Mouse (Mus musculus) limb, embryonic 15.5 days (tissue): Measurements from ENCODE around the gene Trim2. TPM values are rescaled to one million over a fixed set of nuclear protein-coding genes. Genes with fewer than 3 reads are reported as not detected.

Experiments used
- ATAC-seq: fragments of 200-750 bp; cut with Nextera tagmentation; 2 replicates; pipeline ENCODE4 v1.8.0; 2017; ENCODE audit warnings: low read depth, moderate TSS enrichment; ENCODE audit not compliant: insufficient number of reproducible peaks, low FRiP score, low TSS enrichment
- H3K27ac ChIP-seq: fragments of 300-500 bp; sonication (generic); 2 replicates; pipeline ENCODE4 v1.5.1; 2015; ENCODE audit warnings: moderate library complexity, mild to moderate bottlenecking, inconsistent platforms
- H3K27me3 ChIP-seq: fragments of 300-500 bp; sonication (generic); 2 replicates; pipeline ENCODE4 v1.6.1; 2015; ENCODE audit warnings: inconsistent platforms
- H3K36me3 ChIP-seq: fragments of 300-500 bp; sonication (generic); 2 replicates; pipeline ENCODE4 v1.6.1; 2015; ENCODE audit warnings: inconsistent platforms
- H3K4me1 ChIP-seq: fragments of 300-500 bp; sonication (generic); 2 replicates; pipeline ENCODE4 v1.6.1; 2015; ENCODE audit warnings: inconsistent platforms
- H3K4me2 ChIP-seq: fragments of 300-500 bp; sonication (generic); 2 replicates; pipeline ENCODE4 v1.6.1; 2015; ENCODE audit warnings: mild to moderate bottlenecking, inconsistent platforms
- H3K4me3 ChIP-seq: fragments of 300-500 bp; sonication (generic); 2 replicates; pipeline ENCODE4 v1.5.1; 2015; ENCODE audit warnings: mild to moderate bottlenecking, inconsistent platforms
- H3K9ac ChIP-seq: fragments of 300-500 bp; sonication (generic); 2 replicates; pipeline ENCODE4 v1.6.1; 2015; ENCODE audit warnings: inconsistent platforms
- H3K9me3 ChIP-seq: fragments of 300-500 bp; sonication (generic); 2 replicates; pipeline ENCODE4 v1.6.1; 2016; ENCODE audit warnings: inconsistent platforms
- WGBS: fragments of 180-500 bp; shearing (Covaris S2); methylation state at CpG from one replicate; pipeline ENCODE4 v1.1.7; 2015; 5-methylcytosine and 5-hydroxymethylcytosine counted together
- polyA plus RNA-seq: library from polyadenylated mRNA; unstranded; fragments of >200 nt; fragmentation: Nextera tagmentation; extraction: Ambion mirVana; gene quantifications from 2 replicates; pipeline ENCODE4 v1.2.1, GENCODE M21; 2015

Gene Trim2
- polyA plus RNA-seq, 1 experiment from 2014 or later = 35.9 TPM

DNA sequence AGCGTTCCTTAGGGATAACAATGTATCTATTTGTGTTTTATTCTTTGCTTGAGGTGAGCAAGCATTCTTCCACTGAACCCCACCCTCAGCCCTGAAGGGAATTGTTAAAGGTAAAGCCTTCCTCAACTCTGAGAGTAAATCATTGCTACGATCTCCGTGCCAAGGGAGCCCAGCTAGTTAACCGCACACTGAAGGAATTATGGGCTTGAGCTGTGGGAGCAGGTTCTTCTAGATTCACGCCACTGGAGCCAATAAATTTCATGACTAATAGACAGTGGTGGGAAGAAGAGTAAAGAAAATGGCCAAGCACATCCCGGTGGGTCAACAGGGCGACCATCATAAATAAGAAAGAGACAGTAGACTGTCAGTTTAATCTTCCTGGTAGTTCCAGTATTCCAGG is 56.4 kb downstream of the Trim2 start:
- H3K9me3 ChIP-seq = no peaks in the 10 kb centered on the region
- H3K27ac ChIP-seq = no peak overlapping the region
- peaks cover 27% of the 10 kb centered on the region; the same call in 1 of the 2 replicates for H3K4me1 ChIP-seq
- no peak overlapping the region for H3K4me3 ChIP-seq
- no peaks in the 10 kb centered on the region for H3K36me3 ChIP-seq
- no peak overlapping the region for H3K9ac ChIP-seq
- H3K27me3 ChIP-seq = no peaks in the 10 kb centered on the region
- WGBS = 60% methylated on average over 7 of the region's 7 CpGs
- H3K4me2 ChIP-seq = no peak overlapping the region
- no peak for ATAC-seq

DNA sequence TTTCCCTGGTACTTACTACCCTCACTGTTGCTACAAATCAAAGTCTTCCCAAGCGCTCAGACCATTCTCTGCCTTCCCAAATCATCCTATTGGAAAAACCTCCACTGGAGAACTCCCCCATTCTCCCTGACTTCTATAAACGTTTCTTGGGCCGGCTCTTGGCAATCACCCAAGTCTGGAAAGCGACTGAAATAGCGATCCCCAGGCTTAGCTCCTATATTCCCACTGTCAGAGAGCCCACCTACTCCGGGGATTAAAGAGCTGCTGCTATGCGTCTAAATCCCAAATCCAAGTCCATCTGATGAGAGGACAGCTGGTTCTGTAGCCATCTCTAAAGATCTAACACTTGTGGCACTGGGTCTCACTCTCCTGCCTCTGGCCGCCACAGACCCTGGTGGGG is 58.9 kb downstream of the Trim2 start:
- no peak overlapping the region for H3K9ac ChIP-seq
- H3K4me1 ChIP-seq = peaks cover 27% of the 10 kb centered on the region; the same call in 1 of the 2 replicates
- no peaks in the 10 kb centered on the region for H3K9me3 ChIP-seq
- H3K4me2 ChIP-seq = no peak overlapping the region
- no peaks in the 10 kb centered on the region for H3K27me3 ChIP-seq
- H3K4me3 ChIP-seq = no peak overlapping the region
- WGBS = 30% methylated on average over 8 of the region's 8 CpGs
- no peaks in the 10 kb centered on the region for H3K36me3 ChIP-seq
- no peak overlapping the region for H3K27ac ChIP-seq
- no peak for ATAC-seq

DNA sequence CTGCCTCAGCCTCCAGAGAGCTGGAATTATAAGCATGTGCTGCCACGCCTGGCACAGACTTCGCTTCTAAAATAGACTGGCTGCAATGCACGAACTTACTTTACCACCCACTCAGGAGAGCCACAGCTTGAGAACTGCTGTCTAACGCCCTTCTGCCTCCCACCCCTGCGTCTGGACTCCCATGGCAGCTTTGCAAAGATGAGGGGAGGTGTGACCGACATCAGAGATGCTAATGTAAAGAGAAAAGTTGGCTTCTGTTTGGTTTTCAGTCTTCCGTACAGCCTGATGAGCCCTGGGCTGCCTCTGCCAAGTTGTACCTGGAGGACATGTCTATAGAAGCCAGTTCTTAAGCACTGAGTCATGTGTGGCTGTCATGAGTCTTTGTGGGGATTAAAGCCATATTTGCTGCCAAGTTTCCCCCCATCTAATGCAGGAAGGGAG is 60.2 kb downstream of the Trim2 start:
- H3K27ac ChIP-seq = no peak overlapping the region
- no peak overlapping the region for H3K9ac ChIP-seq
- WGBS = 64% methylated on average over 7 of the region's 7 CpGs
- H3K36me3 ChIP-seq = no peaks in the 10 kb centered on the region
- H3K4me1 ChIP-seq = peaks cover 18% of the 10 kb centered on the region; the same call in 1 of the 2 replicates
- no peaks in the 10 kb centered on the region for H3K27me3 ChIP-seq
- no peak overlapping the region for H3K4me2 ChIP-seq
- H3K4me3 ChIP-seq = no peak overlapping the region
- no peaks in the 10 kb centered on the region for H3K9me3 ChIP-seq
- ATAC-seq = no peak

DNA sequence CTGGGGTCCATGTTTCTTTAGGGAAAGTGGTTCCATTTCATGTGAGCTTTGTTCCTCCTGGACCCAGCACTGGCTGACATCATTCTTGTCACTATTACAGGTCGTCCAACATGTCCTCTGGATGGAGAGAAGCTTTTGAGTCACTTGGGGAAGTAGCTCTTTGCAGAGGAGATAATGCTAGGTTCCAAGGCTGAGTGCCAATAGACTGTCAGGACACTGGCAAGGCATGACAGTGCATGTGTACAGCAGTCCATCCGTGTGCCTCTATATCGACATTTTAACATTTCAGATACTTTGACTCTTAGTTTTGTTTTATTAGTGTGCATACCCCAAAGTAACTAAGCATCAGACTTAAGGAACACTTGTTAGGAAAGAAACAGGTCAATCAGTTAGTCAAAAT is 63.6 kb downstream of the Trim2 start:
- no peak overlapping the region for H3K27ac ChIP-seq
- no peak overlapping the region for H3K4me3 ChIP-seq
- 87% methylated on average over 3 of the region's 3 CpGs for WGBS
- no peaks in the 10 kb centered on the region for H3K9me3 ChIP-seq
- no peaks in the 10 kb centered on the region for H3K27me3 ChIP-seq
- H3K36me3 ChIP-seq = no peaks in the 10 kb centered on the region
- H3K4me2 ChIP-seq = no peak overlapping the region
- ATAC-seq = no peak
- H3K9ac ChIP-seq = no peak overlapping the region
- peaks cover 13% of the 10 kb centered on the region; the same call in 1 of the 2 replicates for H3K4me1 ChIP-seq

DNA sequence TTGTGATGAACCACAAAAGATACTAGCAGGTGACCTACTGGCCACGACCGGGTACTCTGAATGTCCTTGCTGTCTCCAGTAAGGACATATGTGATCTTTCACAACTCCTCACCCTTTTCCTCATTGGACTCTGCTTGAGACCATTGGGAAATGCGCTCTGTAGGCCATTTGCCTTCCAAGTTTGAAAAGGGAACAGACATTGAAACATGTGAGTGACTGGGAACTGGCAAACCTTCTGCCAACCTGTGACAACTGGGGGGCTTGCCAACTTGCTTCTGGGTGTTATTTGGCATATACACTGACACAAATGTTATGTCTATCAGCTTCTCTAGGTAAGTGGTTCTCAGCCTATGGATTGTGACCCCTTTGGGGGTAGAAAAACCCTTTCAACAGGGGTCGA is 64.2 kb downstream of the Trim2 start:
- H3K9me3 ChIP-seq = no peaks in the 10 kb centered on the region
- no peak overlapping the region for H3K9ac ChIP-seq
- no peak overlapping the region for H3K4me2 ChIP-seq
- no peak overlapping the region for H3K4me3 ChIP-seq
- no peak for ATAC-seq
- no peaks in the 10 kb centered on the region for H3K36me3 ChIP-seq
- H3K4me1 ChIP-seq = peaks cover 9% of the 10 kb centered on the region; the same call in 1 of the 2 replicates
- 89% methylated on average over 4 of the region's 4 CpGs for WGBS
- H3K27ac ChIP-seq = no peak overlapping the region
- no peaks in the 10 kb centered on the region for H3K27me3 ChIP-seq

DNA sequence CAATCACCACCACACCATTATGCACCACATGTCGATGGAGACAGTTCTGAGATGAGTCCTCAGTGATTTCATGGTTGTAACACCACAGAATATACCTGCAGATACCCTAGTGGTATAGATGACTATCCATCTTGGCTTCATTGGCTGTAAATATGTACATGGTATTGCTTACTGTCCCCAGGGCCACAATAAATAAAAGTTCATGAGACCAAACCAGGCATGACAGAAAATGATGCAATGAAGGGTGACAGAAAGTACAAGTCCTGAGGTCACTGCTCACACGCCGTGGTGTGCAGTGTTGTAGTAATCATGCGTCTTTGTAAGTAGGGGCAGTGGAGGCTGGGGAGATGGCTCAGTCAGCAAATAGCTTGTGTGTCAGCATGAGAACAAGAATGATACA is 65.6 kb downstream of the Trim2 start:
- Histone ChIP-seq H3K4me3 (no peak overlapping the region), H3K4me1 (no peaks in the 10 kb centered on the region), H3K9me3 (no peaks in the 10 kb centered on the region), H3K4me2 (no peak overlapping the region), H3K9ac (no peak overlapping the region), H3K27me3 (no peaks in the 10 kb centered on the region), H3K27ac (no peak overlapping the region), H3K36me3 (no peaks in the 10 kb centered on the region)
- 91% methylated on average over 4 of the region's 4 CpGs for WGBS
- ATAC-seq = no peak

DNA sequence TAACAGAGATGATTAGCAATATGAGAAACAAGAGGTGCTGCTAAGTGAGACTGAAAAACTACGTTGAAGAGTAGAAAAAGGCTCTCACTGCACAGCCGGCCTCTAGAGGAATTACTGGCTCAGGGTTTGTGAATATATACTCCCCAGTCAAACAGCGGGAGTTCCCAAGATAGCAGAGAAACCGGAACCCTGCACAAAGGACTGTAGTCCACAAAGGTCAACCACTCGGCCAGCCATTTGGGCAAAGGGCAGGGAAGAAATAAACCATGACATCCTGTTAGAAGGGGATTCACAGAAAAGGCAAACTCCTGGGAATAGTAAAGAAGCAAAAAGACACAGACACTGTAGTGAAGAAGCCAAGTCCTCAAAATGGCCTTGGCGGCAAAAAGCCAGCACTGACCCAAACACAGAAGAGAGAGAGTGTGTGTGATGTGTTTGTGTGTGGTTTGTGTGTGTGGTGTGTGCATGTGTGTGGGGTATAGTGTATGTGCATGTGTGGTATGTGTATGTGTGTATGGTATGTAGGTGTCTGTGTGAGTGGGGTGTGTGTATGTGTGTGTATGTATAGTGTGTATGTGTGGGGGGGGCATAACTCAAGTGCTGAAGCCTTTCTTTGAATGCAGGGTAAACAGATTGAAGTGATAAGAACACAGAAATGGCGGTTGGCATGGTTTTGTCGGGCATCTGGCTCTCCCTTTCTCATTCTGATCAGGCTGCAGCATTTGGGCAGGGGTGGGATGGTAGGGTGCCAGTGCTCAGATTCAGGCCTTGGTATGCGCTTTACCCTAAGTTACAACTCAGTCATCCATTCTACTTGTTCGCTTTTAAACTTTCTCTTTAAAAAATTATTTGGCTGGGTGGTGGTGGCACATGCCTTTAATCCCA is 71.0 kb downstream of the Trim2 start:
- Histone ChIP-seq H3K36me3 (no peaks in the 10 kb centered on the region), H3K4me3 (no peak overlapping the region), H3K9me3 (no peaks in the 10 kb centered on the region), H3K27ac (no peak overlapping the region), H3K9ac (no peak overlapping the region), H3K4me2 (no peak overlapping the region), H3K4me1 (peaks cover 6% of the 10 kb centered on the region; the same call in 1 of the 2 replicates), H3K27me3 (no peaks in the 10 kb centered on the region)
- WGBS = 71% methylated on average over 10 of the region's 10 CpGs
- no peak for ATAC-seq

DNA sequence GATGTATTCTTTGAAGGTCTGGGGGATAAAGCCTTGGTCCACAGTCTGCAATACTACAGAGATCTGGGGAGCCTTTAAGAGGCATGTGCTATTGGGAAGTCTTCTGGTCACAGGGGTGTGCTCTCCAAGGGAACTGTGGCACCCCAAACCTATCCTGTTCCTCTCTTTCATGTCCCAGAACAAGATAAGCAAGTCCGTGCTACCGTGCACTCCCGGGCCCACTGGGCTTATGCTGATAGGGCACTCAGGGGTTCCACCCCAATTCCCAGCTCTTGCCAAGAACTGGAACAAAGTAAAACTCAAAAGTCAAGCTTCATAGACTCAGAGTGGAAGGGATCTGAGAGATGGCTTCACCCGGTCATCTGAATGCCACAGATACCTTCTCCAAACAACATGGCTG is 72.1 kb downstream of the Trim2 start:
- Histone ChIP-seq H3K4me3 (no peak overlapping the region), H3K9me3 (no peaks in the 10 kb centered on the region), H3K36me3 (no peaks in the 10 kb centered on the region), H3K27ac (no peak overlapping the region), H3K4me1 (peaks cover 8% of the 10 kb centered on the region; the same call in 1 of the 2 replicates), H3K9ac (no peak overlapping the region), H3K27me3 (no peaks in the 10 kb centered on the region), H3K4me2 (no peak overlapping the region)
- ATAC-seq = no peak
- 83% methylated on average over 4 of the region's 4 CpGs for whole genome bisulfite sequencing

DNA sequence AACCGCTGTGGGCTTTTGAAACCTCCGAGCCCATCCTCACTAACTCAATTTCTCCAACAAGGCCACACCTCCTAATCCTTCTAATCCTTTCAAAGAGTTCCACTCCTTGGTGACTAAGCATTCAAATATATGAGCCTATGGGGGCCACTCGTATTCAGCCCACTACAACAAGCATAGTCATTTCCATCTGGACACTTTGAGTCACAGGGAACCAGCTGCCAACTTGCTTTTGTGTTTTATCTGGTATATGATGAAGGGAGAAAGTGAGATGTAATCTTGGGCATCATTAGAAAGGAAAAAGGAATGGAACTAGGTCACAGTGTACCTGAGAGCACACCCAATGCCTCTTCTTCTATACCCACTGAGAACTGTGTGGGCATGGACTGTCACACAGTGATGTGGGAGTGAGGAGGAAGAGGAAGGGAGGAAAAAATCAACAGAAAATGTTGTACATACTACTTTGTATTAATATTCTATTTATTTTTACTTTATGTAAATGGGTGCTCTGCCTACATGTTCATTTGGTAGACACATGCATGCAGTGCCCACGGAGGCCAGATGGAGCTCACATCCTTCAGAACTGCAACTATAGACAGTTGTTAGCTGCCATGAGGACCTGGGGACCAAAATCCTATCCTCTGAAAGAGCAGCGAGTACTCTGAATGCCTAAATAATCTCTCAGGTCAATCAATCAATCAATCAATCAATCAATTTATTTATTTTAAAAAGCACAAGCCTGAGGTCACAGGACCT is 72.8 kb downstream of the Trim2 start:
- Histone ChIP-seq H3K36me3 (no peaks in the 10 kb centered on the region), H3K4me3 (no peak overlapping the region), H3K9ac (no peak overlapping the region), H3K27ac (no peak overlapping the region), H3K27me3 (no peaks in the 10 kb centered on the region), H3K4me2 (no peak overlapping the region), H3K4me1 (peaks cover 8% of the 10 kb centered on the region; the same call in 1 of the 2 replicates), H3K9me3 (no peaks in the 10 kb centered on the region)
- 83% methylated on average over 5 of the region's 5 CpGs for WGBS
- ATAC-seq = no peak

DNA sequence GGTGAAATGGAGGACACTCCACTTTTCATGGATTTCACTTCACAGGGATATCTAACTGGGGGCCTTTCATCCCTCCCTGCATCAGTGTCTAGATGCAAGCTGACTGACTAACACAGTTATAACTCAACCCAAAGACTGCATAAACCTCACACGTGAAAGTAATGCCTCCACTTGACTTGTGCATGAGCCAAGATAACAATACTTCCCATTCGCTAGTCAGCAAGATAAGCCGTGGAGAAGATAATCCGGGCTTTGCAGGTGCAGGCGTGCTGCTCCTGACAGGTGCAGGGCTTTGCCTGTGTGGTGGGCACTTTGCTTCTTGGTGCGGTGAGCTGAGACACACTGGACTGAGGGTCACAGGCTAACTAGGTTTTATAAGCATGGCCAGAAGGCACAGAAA is 74.4 kb downstream of the Trim2 start:
- Histone ChIP-seq H3K36me3 (no peaks in the 10 kb centered on the region), H3K9me3 (no peaks in the 10 kb centered on the region), H3K4me3 (no peak overlapping the region), H3K27ac (no peak overlapping the region), H3K27me3 (no peaks in the 10 kb centered on the region), H3K4me2 (no peak overlapping the region), H3K9ac (no peak overlapping the region), H3K4me1 (peaks cover 11% of the 10 kb centered on the region; the same call in 1 of the 2 replicates)
- no peak for ATAC-seq
- WGBS = 92% methylated on average over 6 of the region's 6 CpGs

DNA sequence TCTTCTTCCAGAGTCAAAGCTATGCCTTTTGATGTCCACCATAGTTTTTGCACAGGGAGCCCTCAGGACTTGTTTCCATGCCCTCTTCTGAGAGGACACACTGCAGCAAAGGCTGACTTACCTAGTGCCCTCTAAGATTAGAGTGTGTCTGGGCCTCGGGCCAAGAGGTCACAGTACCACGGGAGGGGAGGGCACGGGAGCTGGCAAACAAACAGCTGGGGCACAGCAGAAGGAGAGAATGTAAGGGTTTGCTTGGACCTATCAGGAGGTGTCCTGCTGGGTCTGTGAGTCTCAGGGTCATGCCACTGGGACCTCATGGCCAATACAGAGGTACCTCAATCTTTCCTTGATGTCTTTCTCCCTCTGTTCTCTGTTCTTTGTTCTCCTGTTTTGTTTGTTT is 75.7 kb downstream of the Trim2 start:
- ATAC-seq = no peak
- no peak overlapping the region for H3K4me3 ChIP-seq
- no peaks in the 10 kb centered on the region for H3K27me3 ChIP-seq
- H3K27ac ChIP-seq = no peak overlapping the region
- no peak overlapping the region for H3K9ac ChIP-seq
- no peaks in the 10 kb centered on the region for H3K9me3 ChIP-seq
- 28% methylated on average over 3 of the region's 3 CpGs for WGBS
- no peaks in the 10 kb centered on the region for H3K36me3 ChIP-seq
- H3K4me2 ChIP-seq = no peak overlapping the region
- H3K4me1 ChIP-seq = peaks cover 11% of the 10 kb centered on the region; the same call in 1 of the 2 replicates

DNA sequence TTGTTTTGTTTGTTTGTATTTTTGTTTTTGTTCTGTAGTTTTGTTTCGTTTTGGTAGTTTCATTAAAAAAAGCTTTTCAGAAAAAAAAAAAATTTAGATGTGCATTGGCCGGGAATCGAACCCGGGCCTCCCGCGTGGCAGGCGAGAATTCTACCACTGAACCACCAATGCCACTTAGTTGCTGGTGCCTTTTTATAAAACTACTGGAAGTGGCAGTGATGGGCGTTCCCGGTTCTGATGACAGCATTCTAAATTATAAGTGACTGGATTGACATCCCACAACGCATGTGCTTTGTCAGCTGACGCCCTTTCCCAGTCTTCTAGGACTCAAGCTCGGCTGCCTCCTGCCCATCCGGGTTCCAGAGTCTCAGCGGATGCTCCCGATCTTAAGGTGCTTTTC is 77.8 kb downstream of the Trim2 start:
- Histone ChIP-seq H3K27ac (no peak overlapping the region), H3K9me3 (no peaks in the 10 kb centered on the region)
- ATAC-seq = no peak

More for the DNA sequence above, 77.8 kb downstream of the Trim2 start:
- WGBS = 12% methylated on average over 15 of the region's 15 CpGs
- no peaks in the 10 kb centered on the region for H3K27me3 ChIP-seq
- H3K9ac ChIP-seq = no peak overlapping the region
- peaks cover 11% of the 10 kb centered on the region; the same call in 1 of the 2 replicates for H3K4me1 ChIP-seq
- peak overlapping the region; percentile 46 for H3K4me3 ChIP-seq
- H3K4me2 ChIP-seq = peak overlapping the region; percentile 79
- no peaks in the 10 kb centered on the region for H3K36me3 ChIP-seq
